Mouse (Mus musculus): ENCODE data around the gene Lgmn.

Lgmn gene

GRCm38 (mm10) chr12:102432238-102432637 lies 7.4 kb downstream of the Lgmn start:
- no peak for DNase-seq (ENCODE audit: low spot score)

GRCm38 (mm10) chr12:102430228-102430627 lies 9.4 kb downstream of the Lgmn start:
- DNase-seq (ENCODE audit: low spot score), result no peak

- no peak for DNase-seq (ENCODE audit: low spot score)
Measured at GRCm38 (mm10) chr12:102429656-102430055, 10.0 kb downstream of the Lgmn start.

DNA sequence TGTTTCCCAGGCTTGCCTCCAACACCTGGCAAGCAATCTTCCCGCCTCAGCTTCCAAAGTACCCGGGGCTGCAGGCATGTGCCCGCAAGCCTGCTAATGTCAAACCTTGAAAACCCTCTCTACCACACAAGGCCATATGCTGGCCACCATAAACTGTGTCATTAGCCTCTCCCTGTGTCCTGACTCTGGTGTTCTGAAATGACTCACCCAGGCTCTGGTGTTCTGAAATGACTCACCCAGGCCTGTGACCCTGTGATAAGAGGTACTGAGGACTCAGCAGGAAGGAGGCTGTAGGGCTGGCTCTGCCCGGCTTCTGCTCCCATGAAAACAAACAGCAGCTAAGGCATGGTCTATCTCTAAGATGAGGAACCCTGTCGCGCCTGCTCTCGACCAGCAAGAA lies 13.3 kb downstream of the Lgmn start:
- DNase-seq (ENCODE audit: low spot score), result no peak

GRCm38 (mm10) chr12:102425048-102425578 lies 14.5 kb downstream of the Lgmn start:
- no peak for DNase-seq (ENCODE audit: low spot score)

DNA sequence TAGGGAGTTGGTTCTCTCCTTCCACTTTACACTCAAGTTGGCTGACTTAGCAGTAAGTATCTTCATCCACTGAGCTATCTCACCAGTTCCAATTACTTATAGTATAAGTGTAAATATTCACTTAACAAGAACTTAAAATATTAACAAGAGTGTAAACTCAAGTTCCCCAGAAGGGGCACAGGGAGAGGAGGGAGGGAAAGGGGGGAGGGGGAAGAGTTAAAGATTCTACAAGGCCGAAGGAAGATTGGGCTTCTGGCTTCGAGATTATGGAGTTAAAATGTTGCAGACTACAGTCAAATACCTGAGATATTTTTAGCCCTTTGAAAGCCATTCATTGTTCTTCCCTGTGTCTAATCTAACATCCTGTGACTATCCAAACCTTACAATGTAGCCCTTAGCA lies 15.2 kb downstream of the Lgmn start:
- no peak for DNase-seq (ENCODE audit: low spot score)

DNA sequence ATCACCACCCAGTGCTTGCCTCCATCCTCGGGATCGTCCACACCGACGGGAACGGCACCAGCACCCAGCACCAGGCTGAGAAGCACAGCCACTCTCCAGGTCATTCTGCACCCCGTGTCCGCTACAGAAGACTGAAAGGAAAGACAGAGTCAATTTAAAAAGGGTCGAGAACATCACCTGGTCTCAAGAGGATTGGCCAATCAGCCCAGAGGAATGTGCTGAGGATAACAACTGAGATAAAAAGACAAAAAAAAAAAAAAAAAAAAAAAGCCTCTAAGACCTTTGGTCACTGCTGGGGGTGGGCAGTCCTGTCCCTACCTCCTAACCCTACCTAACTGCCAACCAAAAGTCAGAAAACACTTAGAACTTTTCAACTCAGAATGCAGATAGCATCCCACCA lies 16.0 kb downstream of the Lgmn start:
- no peak for DNase-seq (ENCODE audit: low spot score)

GRCm38 (mm10) chr12:102422623-102423320 lies 16.8 kb downstream of the Lgmn start:
- no peak for DNase-seq (ENCODE audit: low spot score)

DNA sequence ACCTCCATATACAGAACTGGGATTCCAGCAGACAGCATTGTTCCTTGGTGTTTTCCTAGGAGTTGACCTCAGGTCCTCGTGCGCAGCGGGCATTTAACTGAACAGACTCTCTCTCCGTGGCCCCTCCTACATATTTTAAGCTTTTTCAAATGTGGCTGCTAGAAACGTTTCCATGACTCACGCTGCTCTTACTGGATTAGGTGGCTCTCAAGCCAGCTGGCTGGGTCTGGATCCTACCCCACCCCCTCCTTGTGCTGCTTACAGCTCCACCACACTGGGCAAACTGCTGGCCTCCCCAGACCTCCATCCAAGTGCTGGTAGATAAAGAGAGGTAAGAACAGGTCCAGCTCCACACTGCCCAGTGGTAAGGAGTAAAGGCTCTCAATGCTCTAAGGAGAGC lies 17.5 kb downstream of the Lgmn start:
- DNase-seq (ENCODE audit: low spot score), result no peak

DNA sequence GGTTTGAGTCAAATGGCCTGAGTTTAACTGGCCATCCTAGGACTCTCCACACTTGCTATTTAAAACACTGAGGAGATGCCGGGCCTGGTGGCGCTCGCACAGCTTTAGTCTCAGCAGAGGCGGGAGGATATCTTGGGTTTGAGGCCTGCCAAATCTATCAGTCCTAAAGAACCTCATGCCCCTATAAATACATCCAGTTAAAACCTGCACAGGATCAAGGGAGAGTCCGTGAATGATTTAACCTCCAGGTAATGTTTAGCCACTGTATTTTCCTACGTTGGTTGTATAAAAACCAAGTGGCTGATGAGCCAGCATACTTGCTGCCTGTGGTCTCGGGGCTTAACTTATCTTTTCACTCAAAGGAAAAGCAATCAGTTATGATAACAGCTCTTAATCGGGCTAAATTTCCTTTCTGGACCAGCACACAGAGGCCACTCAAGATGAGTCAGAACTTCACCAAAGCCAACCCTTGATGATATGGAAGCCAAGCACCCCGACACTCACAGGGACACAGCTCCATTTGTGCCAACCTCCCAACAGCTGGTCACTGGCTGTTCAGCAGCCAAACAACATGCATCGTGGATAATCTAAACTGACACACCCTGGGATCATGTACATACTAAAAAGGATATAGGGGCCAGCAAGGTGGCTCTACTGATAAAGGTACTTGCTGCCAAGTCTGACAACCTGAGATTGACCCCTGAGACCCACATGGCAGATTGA lies 19.3 kb downstream of the Lgmn start:
- no peak for DNase-seq (ENCODE audit: low spot score)

GRCm38 (mm10) chr12:102419544-102419943 lies 20.1 kb downstream of the Lgmn start:
- no peak for DNase-seq (ENCODE audit: low spot score)

DNA sequence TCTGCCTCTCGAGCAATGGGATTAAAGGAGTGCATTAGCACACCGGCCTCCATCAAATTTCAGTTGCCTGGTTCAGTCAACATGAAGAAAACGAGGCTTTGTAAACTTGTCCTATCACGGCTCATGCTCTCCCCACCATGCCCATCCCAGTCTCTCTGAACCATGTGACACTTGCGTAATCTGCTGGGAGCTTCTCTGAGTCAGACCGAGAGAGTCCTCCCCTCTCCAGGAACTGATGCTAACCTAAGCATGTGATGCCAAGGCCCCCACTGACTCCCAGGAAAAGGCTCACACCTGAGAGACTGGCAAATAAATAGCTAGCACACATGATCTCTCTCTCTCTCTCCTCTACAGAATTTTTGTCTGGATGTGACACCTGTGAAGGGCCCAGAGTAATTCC lies 21.9 kb downstream of the Lgmn start:
- no peak for DNase-seq (ENCODE audit: low spot score)

DNA sequence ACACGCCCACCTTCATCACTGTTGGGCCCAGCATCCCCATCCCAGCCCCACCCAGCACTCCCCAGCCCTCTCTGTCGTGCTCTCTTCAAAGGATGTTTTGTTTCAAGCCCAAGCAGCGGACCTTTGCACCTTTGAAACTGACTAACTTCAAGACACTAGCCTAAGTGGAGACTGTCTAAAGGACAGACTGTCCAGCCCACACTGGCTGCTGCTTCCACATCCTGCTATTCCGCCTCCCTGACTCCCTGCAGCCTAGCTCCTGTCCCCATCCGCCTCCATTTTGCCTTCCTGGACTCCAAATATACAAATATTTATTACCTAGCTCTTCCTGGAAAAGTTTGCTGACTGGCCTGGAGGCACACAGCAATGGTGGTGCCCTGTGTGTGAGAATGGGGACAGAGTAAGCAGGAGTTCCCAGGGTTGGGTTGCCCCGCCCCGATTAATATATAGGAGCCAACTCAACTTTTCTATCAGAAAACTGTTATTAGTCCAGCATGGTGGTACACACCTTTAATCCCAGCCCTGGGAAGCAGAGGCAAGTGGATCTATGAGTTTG lies 22.6 kb downstream of the Lgmn start:
- no peak for DNase-seq (ENCODE audit: low spot score)

- no peak for DNase-seq (ENCODE audit: low spot score)
Measured at GRCm38 (mm10) chr12:102416391-102416837, 23.2 kb downstream of the Lgmn start.

- no peak for DNase-seq (ENCODE audit: low spot score)
Measured at GRCm38 (mm10) chr12:102414686-102415085, 24.9 kb downstream of the Lgmn start.

DNA sequence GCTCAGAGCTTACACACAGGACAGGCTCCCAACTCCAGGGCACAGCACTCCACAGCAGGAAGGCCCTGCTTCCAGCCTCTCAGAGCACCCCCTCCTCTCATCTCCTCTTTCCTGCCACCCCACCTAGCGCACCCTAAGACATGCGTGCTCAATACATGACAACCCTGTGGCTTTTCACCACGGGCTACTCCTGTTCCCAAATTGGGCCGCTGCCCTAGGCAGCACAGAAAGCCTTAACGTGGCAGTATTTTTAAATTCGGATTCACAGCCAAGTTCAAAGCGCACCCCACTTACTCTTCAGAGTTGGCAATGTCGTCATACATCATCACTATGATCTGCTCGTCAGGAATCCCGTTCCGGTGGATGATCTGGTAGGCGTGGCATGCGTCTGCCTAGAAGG lies 26.4 kb downstream of the Lgmn start:
- DNase-seq (ENCODE audit: low spot score), result no peak

DNA sequence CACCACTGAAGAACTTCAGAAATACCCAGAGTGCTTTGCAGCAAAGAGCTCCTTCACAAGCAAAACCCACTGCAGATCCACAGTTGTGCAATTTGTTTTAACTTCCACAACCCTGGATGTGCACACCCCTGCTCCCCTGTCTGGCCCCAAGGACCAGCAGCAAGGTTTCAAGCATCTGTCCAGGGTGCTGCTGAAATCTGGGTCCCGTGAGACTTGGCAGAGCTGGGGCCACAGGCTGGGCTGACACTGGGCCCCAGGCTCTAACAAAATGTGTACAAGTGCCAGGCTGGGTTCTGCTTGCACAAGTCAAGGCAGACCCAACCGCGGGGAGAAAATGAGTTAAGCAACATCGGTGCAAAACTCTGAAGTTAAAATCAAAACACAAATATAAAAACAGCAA lies 41.0 kb downstream of the Lgmn start:
- no peak for DNase-seq (ENCODE audit: low spot score)

DNA sequence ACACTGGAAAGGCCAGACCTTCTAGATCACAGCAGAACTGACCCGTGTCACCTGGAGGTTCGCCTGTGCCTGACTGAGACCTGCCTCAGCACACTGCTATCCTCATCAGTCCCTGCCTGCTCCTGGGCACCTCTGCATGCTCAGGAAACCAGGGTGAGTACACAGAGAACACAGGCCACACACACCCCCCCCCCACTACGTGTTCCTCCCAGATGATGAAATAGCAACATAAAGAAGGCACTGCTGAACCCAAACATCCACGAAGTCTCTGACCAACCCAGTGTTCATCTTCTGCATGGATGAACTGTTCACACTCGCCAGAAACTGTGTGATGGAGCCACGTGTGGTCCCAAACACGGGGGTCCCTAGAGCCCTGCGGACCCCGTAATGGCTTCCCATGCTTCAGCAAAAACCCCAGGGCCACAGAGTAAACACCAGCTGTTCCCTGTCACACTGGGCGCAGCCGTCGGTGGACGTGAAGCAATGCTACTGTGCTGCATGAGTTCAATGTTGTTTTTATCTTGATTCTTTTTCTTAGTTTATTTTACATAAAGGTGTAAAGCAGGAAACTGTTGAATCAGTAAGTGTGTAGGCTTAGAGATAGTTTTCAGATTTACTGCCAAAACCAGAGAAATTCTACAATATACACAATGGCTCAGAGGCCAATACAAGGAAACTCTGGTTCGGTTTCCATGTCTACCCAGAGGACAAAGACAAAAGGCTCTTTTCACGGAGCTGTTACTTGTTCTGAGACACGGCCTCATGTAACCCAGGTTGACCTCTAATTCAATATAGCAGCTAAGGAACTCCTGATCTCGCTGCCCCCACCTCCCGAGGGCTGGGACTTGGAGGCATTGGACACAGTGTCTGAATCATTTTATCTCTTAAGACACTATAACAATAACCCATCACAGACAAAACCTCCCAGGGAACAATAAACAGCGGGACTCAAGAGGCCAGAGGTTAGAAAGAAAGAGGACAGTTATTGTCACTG lies 43.3 kb downstream of the Lgmn start:
- no peak for DNase-seq (ENCODE audit: low spot score)

GRCm38 (mm10) chr12:102395537-102395936 lies 44.1 kb downstream of the Lgmn start:
- no peak for DNase-seq (ENCODE audit: low spot score)

GRCm38 (mm10) chr12:102394496-102394895 lies 45.1 kb downstream of the Lgmn start:
- no peak for DNase-seq (ENCODE audit: low spot score)

GRCm38 (mm10) chr12:102391982-102392381 lies 47.6 kb downstream of the Lgmn start:
- DNase-seq (ENCODE audit: low spot score), result peak; percentile 38

DNA sequence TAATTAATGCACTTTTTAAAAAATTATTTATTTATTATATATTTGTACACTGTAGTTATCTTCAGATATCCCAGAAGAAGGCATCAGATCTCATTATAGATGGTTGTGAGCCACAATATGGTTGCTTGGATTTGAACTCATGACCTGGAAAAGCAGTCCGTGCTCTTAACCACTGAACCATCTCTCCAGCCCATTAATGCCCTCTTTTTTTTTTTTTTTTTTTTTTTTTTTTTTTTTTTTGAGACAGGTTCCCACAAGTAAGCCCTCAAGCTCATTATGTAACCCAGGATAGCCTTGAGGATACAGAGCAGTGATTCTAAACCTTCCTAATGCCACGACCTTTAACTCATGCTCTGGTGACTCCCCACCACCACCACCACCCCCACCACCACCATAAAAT lies 48.5 kb downstream of the Lgmn start:
- no peak for DNase-seq (ENCODE audit: low spot score)
